Mouse (Mus musculus) neutrophil, adult 83 days (primary cell): ENCODE results near the gene Dhx58. TPM values are rescaled to one million over a fixed set of nuclear protein-coding genes. Genes with fewer than 3 reads are reported as not detected.

Experiments used
- total RNA-seq, 2 experiments: library from RNA; stranded (reverse); gene quantifications; one replicate each; pipeline ENCODE4 v1.2.4; 2023

Dhx58 gene
- 10 to 100 TPM; 25.4 to 25.9 TPM for total RNA-seq

DNA sequence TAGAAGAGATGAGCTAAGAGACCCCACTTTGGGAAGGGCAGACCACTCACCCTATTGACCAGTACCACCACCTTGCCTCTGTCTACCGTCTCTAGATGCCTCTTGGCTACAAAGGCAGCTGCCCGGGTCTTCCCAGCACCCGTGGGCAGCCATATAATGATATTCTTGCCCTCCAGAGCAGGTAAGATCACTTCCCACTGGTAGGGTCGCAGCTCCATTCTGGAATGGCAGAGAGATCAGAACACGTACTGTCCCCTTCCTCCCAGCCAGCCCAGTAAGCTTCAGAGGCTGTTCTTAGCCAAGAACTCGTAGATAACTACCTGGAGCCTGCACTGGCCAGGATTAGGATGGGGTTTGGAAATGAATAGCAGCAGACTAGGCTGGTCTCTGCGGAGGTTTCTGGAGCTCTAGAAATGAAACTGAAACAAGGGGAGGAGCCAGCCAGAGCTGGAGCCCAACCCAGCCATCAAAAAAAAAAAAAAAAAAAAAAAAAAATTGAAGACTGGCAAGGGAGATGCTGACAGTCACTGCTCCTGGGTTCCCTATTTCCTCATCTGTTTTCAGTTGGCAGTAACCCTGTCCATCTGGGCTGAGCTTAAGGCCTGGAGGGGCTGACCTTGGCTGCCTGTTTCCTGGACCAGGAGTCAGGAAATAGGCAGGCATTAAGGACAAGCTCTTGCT is at the start of gene Dhx58:
TSS of gene Dhx58 (minus strand) at position 421 of the 681 bp plus-strand sequence.

DNA sequence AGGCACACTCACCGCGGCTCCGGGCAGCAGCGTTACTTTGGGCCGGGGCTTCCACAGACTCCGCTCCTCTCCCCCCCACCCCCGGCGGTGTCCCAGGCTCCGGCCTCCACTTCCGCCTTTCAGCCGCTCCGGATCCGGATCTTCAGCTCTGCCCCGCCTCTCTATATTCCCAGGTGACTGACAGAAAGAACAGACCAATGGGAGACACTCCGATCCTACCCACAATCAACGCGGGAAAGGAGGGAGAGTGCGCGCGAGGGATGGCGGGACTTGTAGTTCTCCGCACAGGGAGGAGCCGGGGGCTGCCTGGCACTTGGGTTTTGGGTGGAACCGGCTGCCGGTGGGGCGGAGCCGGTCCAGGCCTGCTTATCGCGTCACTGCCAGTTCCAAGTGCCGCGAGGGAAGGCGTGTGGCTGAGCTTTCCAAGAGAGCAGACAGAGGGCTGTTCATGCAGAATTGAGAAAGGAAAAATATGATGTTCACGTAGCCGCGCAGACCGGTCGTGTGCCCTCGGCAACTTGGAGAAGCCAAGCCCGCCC is 34.1 kb upstream of the Dhx58 start, which contains the start of gene Rab5c:
TSS of gene Rab5c (minus strand) at position 150 of the 539 bp plus-strand sequence.

DNA sequence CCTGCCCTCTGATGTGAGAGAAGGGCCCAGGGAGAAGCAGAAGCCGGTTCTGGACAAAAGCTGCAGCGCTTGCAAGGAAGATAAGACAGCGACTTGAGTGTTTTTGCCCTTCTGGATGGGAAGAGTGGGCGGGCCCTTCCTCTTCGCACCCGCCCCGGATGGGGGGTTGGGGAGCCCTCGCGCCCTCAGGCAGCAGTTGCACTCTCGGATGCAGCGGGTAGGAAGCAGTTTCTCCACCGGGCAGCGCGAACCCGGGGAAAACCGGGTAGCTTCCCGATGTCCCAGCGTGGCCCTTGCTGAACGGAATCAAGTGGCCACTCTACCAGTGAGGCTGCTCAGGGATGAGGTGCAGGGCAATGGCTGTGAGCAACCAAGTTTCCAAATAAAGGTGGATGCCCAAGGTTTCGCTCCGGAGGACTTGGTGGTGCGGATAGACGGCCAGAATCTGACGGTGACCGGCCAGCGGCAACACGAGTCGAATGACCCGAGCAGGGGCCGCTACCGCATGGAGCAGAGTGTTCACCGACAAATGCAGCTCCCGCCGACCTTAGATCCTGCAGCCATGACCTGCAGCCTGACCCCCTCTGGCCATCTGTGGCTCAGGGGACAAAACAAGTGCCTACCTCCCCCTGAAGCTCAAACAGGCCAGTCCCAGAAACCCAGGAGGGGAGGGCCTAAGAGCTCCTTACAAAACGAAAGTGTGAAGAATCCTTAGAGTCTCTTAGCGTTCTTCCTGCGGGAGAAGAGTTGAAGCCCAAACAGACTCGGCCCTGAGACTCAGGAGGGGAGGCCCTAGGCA is 9.9 kb upstream of the Dhx58 start, which contains the start of gene Hspb9:
TSS of gene Hspb9 (plus strand) at position 116 of the 799 bp plus-strand sequence.

DNA sequence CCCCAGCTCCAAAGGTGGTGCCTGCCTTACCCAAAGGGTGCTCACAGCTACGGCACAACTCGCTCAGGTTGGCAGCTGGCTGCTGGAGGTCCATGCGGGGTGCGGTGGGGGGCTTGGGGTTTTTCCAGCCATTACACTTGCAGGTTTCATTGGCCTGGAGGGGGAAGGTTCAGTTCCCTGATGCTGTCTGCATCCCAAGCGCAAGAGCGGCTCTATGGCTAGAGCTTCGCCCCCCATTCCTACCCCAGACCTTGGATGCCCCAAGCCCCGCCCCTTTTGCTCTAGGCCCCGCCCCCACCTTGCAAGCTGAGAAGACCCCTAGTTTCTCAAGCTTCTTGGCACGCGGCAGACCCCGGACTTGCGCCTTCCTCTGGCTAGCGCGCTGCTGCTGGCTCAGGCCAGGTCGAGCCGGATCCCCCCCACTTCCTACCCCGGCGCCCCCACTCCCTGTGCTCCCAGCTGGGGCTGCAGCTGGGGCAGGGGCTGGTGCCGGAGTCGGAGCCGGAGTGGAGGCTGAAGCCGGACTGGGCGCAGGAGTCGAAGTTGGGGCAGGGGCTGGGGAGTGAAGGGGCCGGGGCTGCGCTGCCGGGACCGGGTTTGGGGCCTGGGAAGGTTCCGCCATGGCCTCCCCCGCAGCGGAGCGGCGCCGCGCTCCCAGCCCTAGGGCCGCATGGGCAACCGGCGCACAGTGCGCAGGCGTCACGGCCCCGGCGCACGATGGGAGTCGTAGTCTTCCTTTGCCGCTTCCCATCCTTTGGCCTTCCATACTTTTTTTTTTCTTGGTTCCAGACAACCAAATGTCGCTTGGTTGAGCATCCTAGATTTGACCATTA is 7.9 kb upstream of the Dhx58 start, which contains the start of gene Kat2a:
TSS of gene Kat2a (minus strand) at position 683 of the 833 bp plus-strand sequence.

DNA sequence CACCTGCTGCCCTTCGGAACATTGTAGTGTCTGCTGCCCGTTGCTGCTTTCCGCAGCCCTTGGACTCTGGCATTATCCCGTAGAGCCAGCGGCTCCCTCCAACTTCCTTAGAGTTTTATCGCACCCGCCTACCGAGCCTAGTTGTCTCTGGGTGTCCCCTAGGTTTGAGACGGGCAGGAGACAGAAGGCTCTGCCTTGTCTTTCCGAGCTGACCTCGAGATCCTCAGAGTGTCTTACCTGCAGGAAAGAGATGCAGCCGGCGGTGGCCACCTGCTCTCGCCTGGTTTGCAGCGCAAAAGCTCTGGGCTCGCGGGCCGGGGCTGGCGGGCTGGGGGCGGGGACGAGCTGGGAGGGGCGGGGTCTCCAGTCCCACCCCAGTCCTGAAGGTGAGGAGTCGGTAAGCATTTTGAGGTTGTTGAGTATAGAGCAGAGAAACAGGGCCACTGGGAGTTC is 11.9 kb downstream of the Dhx58 start, which contains the start of gene Zfp385c:
TSS of gene Zfp385c (minus strand) at position 292 of the 453 bp plus-strand sequence.

Other genes with a start within 250 kb of the Dhx58 start
- gene Klhl11, start 231.5 kb downstream of the Dhx58 start, total RNA-seq = 10 to 100 TPM; 10.6 to 12.7 TPM
- gene Acly, start 176.3 kb downstream of the Dhx58 start, total RNA-seq = 100 to 1,000 TPM; 119 to 124 TPM
- not detected for gene Ttc25, start 158.7 kb downstream of the Dhx58 start, total RNA-seq
- gene Cnp, start 129.4 kb downstream of the Dhx58 start, total RNA-seq = 10 to 100 TPM; 14.2 to 15.8 TPM
- gene Nkiras2, start 85.0 kb downstream of the Dhx58 start, total RNA-seq = 10 to 100 TPM; 43.2 to 47.8 TPM
- gene Dnajc7, start 84.1 kb downstream of the Dhx58 start, total RNA-seq = 100 to 1,000 TPM; 121 to 134 TPM
- gene Zfp385c, start 11.8 kb downstream of the Dhx58 start, total RNA-seq = not detected
- gene Kat2a, start 8.2 kb upstream of the Dhx58 start, total RNA-seq = 10 to 100 TPM; 10.6 to 11.4 TPM
- gene Hspb9, start 9.6 kb upstream of the Dhx58 start, total RNA-seq = under 1 TPM in 1 of 2 experiments, not detected in 1; 0.60 TPM
- 100 to 1,000 TPM; 175 to 177 TPM for gene Rab5c, start 33.9 kb upstream of the Dhx58 start, total RNA-seq
- not detected for gene Kcnh4, start 55.7 kb upstream of the Dhx58 start, total RNA-seq
- gene Hcrt, start 58.7 kb upstream of the Dhx58 start, total RNA-seq = not detected
- 10 to 100 TPM in 1 of 2 experiments, 1 to 10 TPM in 1; 9.9 to 10.6 TPM for gene Ghdc, start 66.7 kb upstream of the Dhx58 start, total RNA-seq
- gene Stat5b, start 146.5 kb upstream of the Dhx58 start, total RNA-seq = 10 to 100 TPM; 84.9 to 98.5 TPM
- gene Stat5a, start 155.1 kb upstream of the Dhx58 start, total RNA-seq = 10 to 100 TPM; 30.3 to 36.4 TPM
- gene Stat3, start 235.3 kb upstream of the Dhx58 start, total RNA-seq = 100 to 1,000 TPM; 207 to 249 TPM